Mouse (Mus musculus) heart, embryonic 14.5 days (tissue): ENCODE measurements at regions not wholly inside any gene's neighbourhood (a gene's known extent, or its start where the extent isn't known, plus 50 kb on each side); places are given as distances from the start of the nearest gene placed in this dataset.

ENCODE experiments used
- ATAC-seq: fragments of 200-750 bp; cut with Nextera tagmentation; 2 replicates; pipeline ENCODE4 v1.8.0; 2017; ENCODE audit warnings: low read depth, moderate TSS enrichment; ENCODE audit not compliant: insufficient number of reproducible peaks, insufficient read depth, low FRiP score
- H3K27ac ChIP-seq, 2 experiments: fragments of 200-500 bp in 1 of 2; fragments of 300-500 bp in 1 of 2; sonication (generic) in 1 of 2; replicated peaks in 1 of 2; 2 replicates each; pipeline ENCODE4 v1.5.1; 2012 to 2014; ENCODE audit warnings: low read depth in 2 of 2, low read length in 2 of 2, control low read depth in 1 of 2, mild to moderate bottlenecking in 1 of 2, mixed read lengths in 1 of 2; ENCODE audit not compliant: control insufficient read depth in 1 of 2, insufficient read depth in 1 of 2
- H3K27me3 ChIP-seq: fragments of 300-500 bp; sonication (generic); 2 replicates; pipeline ENCODE4 v1.6.1; 2014; ENCODE audit warnings: mild to moderate bottlenecking, low read length, control low read depth; ENCODE audit not compliant: control insufficient read depth, insufficient read depth
- H3K36me3 ChIP-seq: fragments of 300-500 bp; sonication (generic); 2 replicates; pipeline ENCODE4 v1.6.1; 2014; ENCODE audit warnings: mild to moderate bottlenecking, control low read depth, low read length, mixed read lengths; ENCODE audit not compliant: control insufficient read depth, insufficient read depth
- H3K4me1 ChIP-seq, 2 experiments: fragments of 200-500 bp in 1 of 2; fragments of 300-500 bp in 1 of 2; sonication (generic) in 1 of 2; 2 replicates each; pipeline ENCODE4 v1.6.1; 2012 to 2014; ENCODE audit warnings: low read length in 2 of 2, control low read depth in 1 of 2, mixed read lengths in 1 of 2; ENCODE audit not compliant: control insufficient read depth in 2 of 2, insufficient read depth in 2 of 2
- H3K4me2 ChIP-seq: fragments of 300-500 bp; sonication (generic); 2 replicates; pipeline ENCODE4 v1.6.1; 2014; ENCODE audit warnings: mild to moderate bottlenecking, low read length
- H3K4me3 ChIP-seq, 2 experiments: fragments of 200-500 bp in 1 of 2; fragments of 300-500 bp in 1 of 2; sonication (generic) in 1 of 2; 2 replicates each; pipeline ENCODE4 v1.5.1; 2012 to 2014; ENCODE audit warnings: low read length in 2 of 2, mild to moderate bottlenecking in 2 of 2, control low read depth in 1 of 2, low read depth in 1 of 2, moderate library complexity in 1 of 2; ENCODE audit not compliant: control insufficient read depth in 1 of 2, insufficient read depth in 1 of 2
- H3K9ac ChIP-seq: fragments of 300-500 bp; sonication (generic); 2 replicates; pipeline ENCODE4 v1.6.1; 2014; ENCODE audit warnings: mild to moderate bottlenecking, low read length
- H3K9me3 ChIP-seq: fragments of 300-500 bp; sonication (generic); 2 replicates; pipeline ENCODE4 v1.6.1; 2016; ENCODE audit warnings: low read length, control low read depth; ENCODE audit not compliant: control insufficient read depth
- WGBS: fragments of 180-500 bp; shearing (Covaris S2); extraction: QIAGEN DNeasy Blood & Tissue Kit; methylation state at CpG from one replicate; pipeline ENCODE4 v1.1.7; 2014; 5-methylcytosine and 5-hydroxymethylcytosine counted together

DNA sequence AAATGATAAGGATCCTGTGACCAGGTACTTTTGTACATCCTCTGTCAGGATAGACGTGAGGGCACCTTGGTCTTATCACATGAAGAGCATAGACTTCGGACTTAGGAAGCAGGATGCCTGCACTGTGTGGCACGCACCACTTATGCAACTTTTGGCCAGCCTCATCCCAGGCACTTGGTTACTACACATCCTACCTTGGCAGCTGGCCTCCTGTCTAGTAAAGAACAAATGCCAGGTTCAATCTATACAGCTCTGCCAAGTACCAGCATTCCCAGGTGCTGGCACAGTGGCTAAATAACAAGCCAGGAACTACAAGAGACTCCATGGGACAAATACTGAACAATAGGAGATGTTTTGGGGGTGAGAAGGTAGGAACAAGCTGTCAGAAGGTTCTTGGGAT is 96.7 kb downstream of the Rchy1 start:
- no peaks in the 10 kb centered on the region for H3K27me3 ChIP-seq
- H3K4me3 ChIP-seq: no peak overlapping the region
- H3K9me3 ChIP-seq: no peaks in the 10 kb centered on the region
- no peaks in the 10 kb centered on the region for H3K4me1 ChIP-seq
- WGBS: 72% methylated on average over 3 of the region's 3 CpGs
- H3K9ac ChIP-seq: no peak overlapping the region
- ATAC-seq: no peak
- no peak overlapping the region for H3K27ac ChIP-seq
- no peaks in the 10 kb centered on the region for H3K36me3 ChIP-seq
- no peak overlapping the region for H3K4me2 ChIP-seq

DNA sequence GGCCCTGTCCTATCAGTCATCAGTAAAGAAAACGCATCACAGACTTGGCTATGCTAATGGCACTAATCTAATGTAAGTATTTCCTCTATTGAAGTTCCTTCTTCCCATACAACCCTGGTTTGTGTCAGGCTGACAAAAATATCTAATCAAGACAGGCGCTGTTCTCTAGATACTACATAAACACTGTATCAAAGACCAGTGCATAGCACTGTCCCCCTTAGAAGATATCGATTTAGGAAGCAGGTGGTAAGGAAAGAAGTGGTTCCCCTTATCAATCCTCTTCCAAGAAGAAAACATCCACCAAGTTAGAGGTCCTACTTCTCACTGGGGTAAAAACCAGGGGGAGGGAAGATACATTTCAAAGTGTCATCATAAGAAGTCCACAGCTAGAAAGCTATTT is 97.5 kb downstream of the Rchy1 start:
- Histone ChIP-seq H3K9me3 (no peaks in the 10 kb centered on the region), H3K36me3 (no peaks in the 10 kb centered on the region), H3K27me3 (no peaks in the 10 kb centered on the region), H3K4me1 (no peaks in the 10 kb centered on the region), H3K4me2 (no peak overlapping the region), H3K9ac (no peak overlapping the region), H3K27ac (no peak overlapping the region), H3K4me3 (no peak overlapping the region)
- no peak for ATAC-seq
- 18% methylated on average over 3 of the region's 3 CpGs for WGBS

GRCm38 (mm10) chr5:91862843-91863242 is 100.0 kb downstream of the Rchy1 start:
- no peak overlapping the region for H3K9ac ChIP-seq
- no peak overlapping the region for H3K27ac ChIP-seq
- no peaks in the 10 kb centered on the region for H3K4me1 ChIP-seq
- 94% methylated on average over 3 of the region's 3 CpGs for WGBS
- no peaks in the 10 kb centered on the region for H3K27me3 ChIP-seq
- no peak overlapping the region for H3K4me2 ChIP-seq
- no peaks in the 10 kb centered on the region for H3K9me3 ChIP-seq
- ATAC-seq: no peak
- no peak overlapping the region for H3K4me3 ChIP-seq
- H3K36me3 ChIP-seq: no peaks in the 10 kb centered on the region

GRCm38 (mm10) chr5:91862243-91862642 is 100.6 kb downstream of the Rchy1 start:
- Histone ChIP-seq H3K36me3 (no peaks in the 10 kb centered on the region), H3K27ac (no peak overlapping the region), H3K9me3 (no peaks in the 10 kb centered on the region), H3K9ac (no peak overlapping the region), H3K27me3 (no peaks in the 10 kb centered on the region), H3K4me2 (no peak overlapping the region), H3K4me1 (no peaks in the 10 kb centered on the region), H3K4me3 (no peak overlapping the region)
- 49% methylated on average over 3 of the region's 3 CpGs for WGBS
- ATAC-seq: no peak

DNA sequence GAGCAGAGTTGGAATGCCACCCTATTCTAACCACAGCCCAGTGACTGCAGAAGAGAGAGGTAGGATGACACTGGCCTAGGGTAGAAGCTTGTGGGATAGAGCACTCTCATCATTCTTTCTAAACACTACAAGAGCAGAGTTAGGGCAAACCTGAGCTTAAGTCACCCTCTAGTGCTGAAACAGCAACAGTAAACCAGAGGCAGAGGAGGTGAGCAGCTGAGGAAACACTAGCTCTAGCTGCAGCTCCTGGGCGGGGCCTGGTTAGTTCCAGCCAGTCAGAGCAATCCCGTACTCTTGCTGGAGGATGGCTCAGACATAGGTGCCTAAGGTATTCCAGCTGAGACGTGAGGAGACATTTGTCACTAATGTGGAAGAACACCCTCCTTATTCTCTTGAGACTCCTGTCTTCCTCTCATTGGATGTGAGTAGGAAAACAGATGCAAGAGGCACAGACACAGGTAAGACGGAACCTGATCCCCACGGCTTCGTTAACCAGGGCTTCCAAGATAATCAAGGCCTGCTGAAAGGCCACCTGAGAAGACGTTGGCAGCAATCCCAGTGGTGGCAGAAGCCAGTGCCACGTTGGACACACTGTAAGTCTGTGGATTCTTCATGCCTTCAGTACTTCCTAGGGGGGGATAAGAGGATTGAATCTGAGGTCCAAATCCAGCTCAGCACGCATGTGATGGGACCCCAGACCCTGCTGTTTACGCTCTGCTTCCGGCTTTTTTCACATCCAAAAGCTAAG is 101.3 kb downstream of the Rchy1 start:
- Histone ChIP-seq H3K9me3 (no peaks in the 10 kb centered on the region), H3K4me3 (no peak overlapping the region), H3K27me3 (no peaks in the 10 kb centered on the region), H3K36me3 (no peaks in the 10 kb centered on the region), H3K27ac (no peak overlapping the region), H3K4me1 (no peaks in the 10 kb centered on the region), H3K9ac (no peak overlapping the region), H3K4me2 (no peak overlapping the region)
- WGBS: 63% methylated on average over 11 of the region's 11 CpGs
- ATAC-seq: no peak

DNA sequence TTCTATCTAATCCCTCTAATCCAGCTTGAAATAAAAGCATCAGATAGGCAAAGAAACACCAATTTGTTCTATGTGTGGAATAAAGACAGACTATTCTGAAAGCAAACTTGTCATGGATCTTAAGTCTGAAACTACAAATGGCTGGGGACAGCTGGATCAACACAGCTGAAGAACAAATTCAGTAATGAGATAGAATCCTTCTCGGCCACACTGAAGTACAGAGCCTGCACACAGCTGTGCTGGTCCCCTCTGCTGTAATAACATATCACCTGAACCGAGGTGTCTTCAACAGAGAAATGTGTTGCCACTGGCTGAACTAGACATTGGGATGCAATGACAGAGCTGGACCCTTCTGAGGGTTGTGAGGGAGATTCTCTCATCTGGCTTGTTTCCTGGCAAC is 102.4 kb downstream of the Rchy1 start:
- 80% methylated on average over 2 of the region's 2 CpGs for WGBS
- no peaks in the 10 kb centered on the region for H3K36me3 ChIP-seq
- H3K9me3 ChIP-seq: no peaks in the 10 kb centered on the region
- no peaks in the 10 kb centered on the region for H3K27me3 ChIP-seq
- no peak overlapping the region for H3K27ac ChIP-seq
- no peak overlapping the region for H3K9ac ChIP-seq
- H3K4me3 ChIP-seq: no peak overlapping the region
- no peaks in the 10 kb centered on the region for H3K4me1 ChIP-seq
- H3K4me2 ChIP-seq: no peak overlapping the region
- ATAC-seq: no peak

GRCm38 (mm10) chr5:91852330-91852729 is 110.5 kb downstream of the Rchy1 start:
- Histone ChIP-seq H3K4me2 (no peak overlapping the region), H3K4me3 (no peak overlapping the region), H3K27ac (no peak overlapping the region), H3K9me3 (no peaks in the 10 kb centered on the region), H3K4me1 (no peaks in the 10 kb centered on the region), H3K36me3 (no peaks in the 10 kb centered on the region), H3K9ac (no peak overlapping the region), H3K27me3 (no peaks in the 10 kb centered on the region)
- no peak for ATAC-seq
- WGBS: 68% methylated on average over 4 of the region's 4 CpGs
